Mouse (Mus musculus): ENCODE results near the gene Fam160b1. TPM values are rescaled to one million over a fixed set of nuclear protein-coding genes. Genes with fewer than 3 reads are reported as not detected.

Gene Fam160b1
- polyA plus RNA-seq, 1 experiment from 2014 or later = 14.1 TPM

DNA sequence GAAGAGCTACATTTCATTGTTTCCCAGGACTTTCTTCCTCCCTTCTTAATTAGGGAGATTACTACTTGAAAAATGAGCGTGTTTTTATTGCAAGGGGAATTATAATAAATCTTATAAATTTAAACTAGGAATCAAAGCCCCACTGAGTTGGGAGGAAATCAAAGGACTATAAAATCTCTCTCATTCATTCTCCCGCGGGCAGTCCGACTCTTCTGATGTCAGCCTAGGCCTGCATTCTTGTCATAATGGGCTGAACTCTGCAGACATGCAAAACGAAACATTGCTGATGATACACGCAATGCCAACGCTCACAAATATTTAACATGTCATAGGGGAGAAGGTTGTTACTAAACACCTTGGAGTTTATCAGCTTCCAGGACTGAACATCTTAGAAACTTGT is 76.6 kb downstream of the Fam160b1 start:
- Histone ChIP-seq H3K4me2 (no peak overlapping the region), H3K9me3 (no peaks in the 10 kb centered on the region), H3K4me1 (0 out of 2 replicates have a peak, but pooled peaks cover 4% of the 10 kb centered on the region), H3K4me3 (no peak overlapping the region), H3K27me3 (replicated peaks) (no peaks in the 10 kb centered on the region), H3K36me3 (replicated peaks) (no peaks in the 10 kb centered on the region), H3K27ac (no peak overlapping the region), H3K9ac (no peak overlapping the region)
- WGBS = 64% methylated on average over 7 of the region's 7 CpGs
- no peak for ATAC-seq (replicated peaks)

Other genes with a start within 250 kb of the Fam160b1 start
- 57.4 and 64.5 TPM in 2 replicates for gene Ablim1, start 45.8 kb upstream of the Fam160b1 start, polyA plus RNA-seq (2015; fragmentation: Nextera tagmentation; extraction: Ambion mirVana)
- gene Trub1, start 92.2 kb downstream of the Fam160b1 start, polyA plus RNA-seq (2015; fragmentation: Nextera tagmentation; extraction: Ambion mirVana) = 15.9 and 16.7 TPM in 2 replicates

Measured in midbrain, embryonic 15.5 days (tissue).